Mouse (Mus musculus) lung, postnatal 0 days (tissue): ENCODE measurements around the gene Znhit1. TPM values are rescaled to one million over a fixed set of nuclear protein-coding genes. Genes with fewer than 3 reads are reported as not detected.

Experiments used
- ATAC-seq: fragments of 200-750 bp; cut with Nextera tagmentation; 2 replicates; pipeline ENCODE4 v1.8.0; 2017; ENCODE audit warnings: moderate library complexity
- DNase-seq: peaks from one replicate; pipeline ENCODE4 v3.0.0-alpha.2; 2016; ENCODE audit warnings: low spot score
- H3K27ac ChIP-seq: fragments of 300-500 bp; sonication (generic); 2 replicates; pipeline ENCODE4 v1.5.1; 2014; ENCODE audit warnings: antibody characterized with exemption, mild to moderate bottlenecking, low read length, mixed read lengths
- H3K27me3 ChIP-seq: fragments of 300-500 bp; sonication (generic); replicated peaks from 2 replicates; pipeline ENCODE4 v1.6.1; 2014; ENCODE audit warnings: low read length, mixed read lengths; ENCODE audit not compliant: insufficient read depth
- H3K36me3 ChIP-seq: fragments of 300-500 bp; sonication (generic); 2 replicates; pipeline ENCODE4 v1.6.1; 2014; ENCODE audit warnings: low read length, mixed read lengths; ENCODE audit not compliant: insufficient read depth
- H3K4me1 ChIP-seq: fragments of 300-500 bp; sonication (generic); 2 replicates; pipeline ENCODE4 v1.6.1; 2014; ENCODE audit warnings: antibody characterized with exemption, low read depth, low read length, mixed read lengths; ENCODE audit not compliant: insufficient read depth
- H3K4me2 ChIP-seq: fragments of 300-500 bp; sonication (generic); replicated peaks from 2 replicates; pipeline ENCODE4 v1.6.1; 2014; ENCODE audit warnings: low read depth, mild to moderate bottlenecking, low read length, moderate library complexity, mixed read lengths
- H3K4me3 ChIP-seq: fragments of 300-500 bp; sonication (generic); 2 replicates; pipeline ENCODE4 v1.5.1; 2014; ENCODE audit warnings: low read depth, low read length
- H3K9ac ChIP-seq: fragments of 300-500 bp; sonication (generic); replicated peaks from 2 replicates; pipeline ENCODE4 v1.6.1; 2014; ENCODE audit warnings: low read depth, mild to moderate bottlenecking
- H3K9me3 ChIP-seq: fragments of 300-500 bp; sonication (generic); 2 replicates; pipeline ENCODE4 v1.6.1; 2016; ENCODE audit warnings: low read length, mixed read lengths
- CTCF ChIP-seq: IDR thresholded peaks from 2 replicates; pipeline ENCODE4 v1.5.1; 2016; ENCODE audit warnings: antibody characterized with exemption, mild to moderate bottlenecking
- EP300 ChIP-seq: IDR thresholded peaks from 2 replicates; pipeline ENCODE4 v1.6.1; 2016; ENCODE audit warnings: antibody characterized with exemption, mild to moderate bottlenecking, control low read depth
- WGBS: fragments of 180-500 bp; shearing (Covaris S2); extraction: QIAGEN DNeasy Blood & Tissue Kit; methylation state at CpG from one replicate; pipeline ENCODE4 v1.1.7; 2014; 5-methylcytosine and 5-hydroxymethylcytosine counted together
- polyA plus RNA-seq: library from polyadenylated mRNA; unstranded; fragments of >200 nt; fragmentation: Nextera tagmentation; extraction: Ambion mirVana; gene quantifications from 2 replicates; pipeline ENCODE4 v1.2.1, GENCODE M21; 2015

Gene Znhit1
- polyA plus RNA-seq, 1 experiment from 2014 or later, result 83.9 TPM

DNA sequence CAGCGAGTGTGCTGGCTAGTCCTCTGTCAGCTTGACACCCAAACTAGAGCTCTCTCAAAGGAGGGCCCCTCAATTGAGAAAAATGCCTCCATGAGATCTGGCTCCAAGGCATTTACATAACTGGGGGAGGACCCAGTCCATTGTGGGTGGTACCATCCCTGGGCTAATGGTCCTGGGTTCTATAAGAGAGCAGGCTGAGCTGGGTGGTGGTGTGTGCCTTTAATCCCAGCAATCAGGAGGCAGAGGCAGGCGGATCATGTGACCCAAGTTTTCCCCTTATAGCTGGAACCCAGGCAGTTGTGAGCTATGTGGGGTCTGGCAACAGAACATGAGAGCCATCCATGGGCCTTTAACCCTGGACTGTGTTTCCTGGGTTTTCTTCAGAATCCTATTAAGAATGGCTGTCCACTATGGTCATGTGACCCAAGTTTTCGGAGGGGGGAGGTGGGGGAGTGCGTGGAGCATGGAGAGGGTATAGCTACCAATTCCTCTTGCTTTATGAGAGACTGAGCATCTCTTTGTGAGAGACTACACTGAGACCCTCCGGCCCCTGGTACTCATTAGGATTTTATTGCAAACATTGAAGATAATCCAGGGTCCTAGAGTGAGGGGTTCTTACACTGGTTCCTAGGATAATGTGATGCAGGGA is 26.4 kb downstream of the Znhit1 start:
- H3K36me3 ChIP-seq, result no peaks in the 10 kb centered on the region; the same call in 1 of the 2 replicates
- peak overlapping the region; percentile 78 for H3K4me2 ChIP-seq
- DNase-seq, result no peak
- peak overlapping the region; percentile 95 for H3K27ac ChIP-seq
- no peak for ATAC-seq
- TF ChIP-seq CTCF (no peak), EP300 (no peak)
- peak overlapping the region; percentile 75; the same call in 1 of the 2 replicates for H3K9ac ChIP-seq
- 28% methylated on average over 5 of the region's 5 CpGs for WGBS
- H3K4me1 ChIP-seq, result peaks cover 13% of the 10 kb centered on the region
- H3K4me3 ChIP-seq, result peak overlapping the region; percentile 84
- no peaks in the 10 kb centered on the region for H3K27me3 ChIP-seq
- H3K9me3 ChIP-seq, result no peaks in the 10 kb centered on the region

DNA sequence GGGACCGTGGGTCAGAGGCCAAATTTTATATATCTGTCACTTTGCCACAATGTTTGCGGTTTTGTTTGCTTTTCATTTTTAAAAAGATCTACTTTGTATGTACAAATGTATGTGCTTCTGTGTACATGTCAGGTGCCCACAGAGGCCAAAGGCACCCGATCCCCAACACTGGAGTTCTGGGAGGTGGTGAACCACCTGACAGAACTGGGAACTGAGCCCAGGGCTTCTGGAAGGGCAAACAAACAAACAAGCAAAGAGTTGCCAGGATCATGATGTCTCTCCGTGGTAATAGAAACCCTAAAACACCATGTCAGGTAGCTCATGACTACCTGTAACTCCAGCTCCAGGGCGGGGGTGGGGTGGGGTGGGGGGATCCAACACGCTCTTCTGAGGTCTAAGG is 27.8 kb downstream of the Znhit1 start:
- Histone ChIP-seq H3K9me3 (no peaks in the 10 kb centered on the region), H3K4me3 (no peak overlapping the region), H3K9ac (no peak overlapping the region), H3K4me2 (no peak overlapping the region), H3K4me1 (peaks cover 7% of the 10 kb centered on the region; the same call in 1 of the 2 replicates), H3K27ac (no peak overlapping the region), H3K36me3 (no peaks in the 10 kb centered on the region; the same call in 1 of the 2 replicates), H3K27me3 (no peaks in the 10 kb centered on the region)
- WGBS, result 76% methylated on average over 6 of the region's 6 CpGs
- ATAC-seq (no peak), DNase-seq (no peak)
- no peak for TF ChIP-seq CTCF
- TF ChIP-seq EP300, result no peak

DNA sequence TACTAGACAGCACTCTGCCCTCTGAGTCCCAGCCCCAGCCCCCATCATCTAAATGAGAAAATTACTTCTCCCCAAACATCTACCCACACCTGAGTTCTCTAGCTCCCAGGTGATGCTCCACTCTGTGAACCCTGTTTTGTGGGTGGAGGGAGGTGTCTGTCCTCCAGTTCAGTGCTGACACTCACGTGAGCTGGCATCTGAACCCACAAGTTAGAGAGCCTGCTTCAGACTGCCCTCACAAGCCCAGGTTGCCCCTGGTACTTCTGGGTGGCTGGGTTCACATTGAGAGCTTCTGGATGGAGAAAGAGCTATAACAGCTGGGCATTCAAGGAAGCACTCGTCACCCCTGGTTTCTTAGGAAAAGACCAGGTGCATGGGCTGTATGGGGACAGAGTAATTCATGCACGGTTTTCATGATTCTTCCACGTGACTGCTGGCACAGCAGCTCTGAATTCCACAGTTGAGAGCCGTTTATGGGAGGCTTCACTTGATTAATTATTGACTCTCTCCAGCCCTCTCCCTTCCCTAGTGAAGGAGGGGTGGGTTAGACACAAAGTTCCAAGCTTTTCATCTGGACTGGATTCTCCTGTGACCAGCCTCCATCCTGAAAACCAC is 28.7 kb downstream of the Znhit1 start:
- Histone ChIP-seq H3K36me3 (no peaks in the 10 kb centered on the region; the same call in 1 of the 2 replicates), H3K9me3 (no peaks in the 10 kb centered on the region), H3K4me3 (no peak overlapping the region), H3K4me2 (no peak overlapping the region), H3K9ac (no peak overlapping the region), H3K4me1 (peaks cover 8% of the 10 kb centered on the region), H3K27me3 (no peaks in the 10 kb centered on the region), H3K27ac (peak overlapping the region; percentile 26)
- 45% methylated on average over 5 of the region's 5 CpGs for WGBS
- DNase-seq (peak; percentile 78), ATAC-seq (peak; percentile 23)
- no peak for TF ChIP-seq CTCF
- TF ChIP-seq EP300, result 0 out of 2 replicates have a peak, but pooled peaks have one; percentile 35

DNA sequence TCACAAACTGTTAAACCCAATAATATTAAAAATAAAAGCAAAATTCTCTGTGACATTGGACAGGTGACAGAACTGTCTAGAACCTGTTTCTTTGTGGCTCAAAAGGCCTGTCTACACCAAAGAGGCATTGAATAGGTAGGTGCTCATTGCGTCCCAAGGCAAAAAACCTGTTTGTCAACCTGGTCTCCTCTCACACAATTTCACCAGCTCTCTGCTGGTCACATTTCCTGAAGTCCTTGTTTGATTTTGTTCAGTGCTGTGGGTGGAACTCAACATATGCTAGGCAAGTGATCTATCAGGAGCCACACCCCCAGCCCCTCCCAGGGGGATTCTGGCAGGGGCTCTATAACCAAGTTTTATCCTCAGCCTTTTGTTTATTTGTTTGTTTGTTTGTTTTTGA is 30.6 kb downstream of the Znhit1 start:
- H3K4me3 ChIP-seq, result no peak overlapping the region
- H3K36me3 ChIP-seq, result no peaks in the 10 kb centered on the region
- 63% methylated on average over 1 of the region's 1 CpGs for WGBS
- ATAC-seq (no peak), DNase-seq (peak; percentile 59)
- H3K4me2 ChIP-seq, result no peak overlapping the region
- TF ChIP-seq CTCF (no peak), EP300 (no peak)
- H3K9me3 ChIP-seq, result no peaks in the 10 kb centered on the region
- no peaks in the 10 kb centered on the region for H3K27me3 ChIP-seq
- H3K27ac ChIP-seq, result no peak overlapping the region
- H3K9ac ChIP-seq, result no peak overlapping the region
- peaks cover 10% of the 10 kb centered on the region for H3K4me1 ChIP-seq

DNA sequence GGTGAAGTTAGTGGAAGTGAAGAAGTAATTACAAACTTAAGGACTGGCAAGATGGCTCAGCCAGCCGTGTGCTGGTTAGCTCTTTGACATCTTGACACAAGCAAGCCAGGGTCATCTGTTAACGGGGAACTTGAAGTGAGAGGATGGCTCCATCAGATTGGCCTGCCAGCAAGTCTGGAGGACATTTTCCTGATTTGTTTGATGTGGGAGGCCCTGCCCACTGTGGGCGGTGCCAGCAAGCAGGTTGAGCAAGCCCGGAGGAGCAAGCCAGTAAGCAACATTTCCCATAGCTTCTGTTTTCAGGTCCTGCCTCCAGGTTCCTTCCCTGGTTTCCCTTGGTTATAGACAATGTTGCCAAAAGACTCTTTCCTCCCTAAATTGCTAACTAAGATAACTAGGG is 32.2 kb downstream of the Znhit1 start:
- no peak for ATAC-seq
- WGBS, result 62% methylated on average over 4 of the region's 4 CpGs
- Histone ChIP-seq H3K9ac (no peak overlapping the region), H3K27me3 (no peaks in the 10 kb centered on the region), H3K4me2 (no peak overlapping the region), H3K36me3 (no peaks in the 10 kb centered on the region), H3K4me1 (peaks cover 5% of the 10 kb centered on the region), H3K4me3 (no peak overlapping the region), H3K9me3 (no peaks in the 10 kb centered on the region), H3K27ac (no peak overlapping the region)
- TF ChIP-seq CTCF (no peak), EP300 (no peak)
- DNase-seq, result no peak

DNA sequence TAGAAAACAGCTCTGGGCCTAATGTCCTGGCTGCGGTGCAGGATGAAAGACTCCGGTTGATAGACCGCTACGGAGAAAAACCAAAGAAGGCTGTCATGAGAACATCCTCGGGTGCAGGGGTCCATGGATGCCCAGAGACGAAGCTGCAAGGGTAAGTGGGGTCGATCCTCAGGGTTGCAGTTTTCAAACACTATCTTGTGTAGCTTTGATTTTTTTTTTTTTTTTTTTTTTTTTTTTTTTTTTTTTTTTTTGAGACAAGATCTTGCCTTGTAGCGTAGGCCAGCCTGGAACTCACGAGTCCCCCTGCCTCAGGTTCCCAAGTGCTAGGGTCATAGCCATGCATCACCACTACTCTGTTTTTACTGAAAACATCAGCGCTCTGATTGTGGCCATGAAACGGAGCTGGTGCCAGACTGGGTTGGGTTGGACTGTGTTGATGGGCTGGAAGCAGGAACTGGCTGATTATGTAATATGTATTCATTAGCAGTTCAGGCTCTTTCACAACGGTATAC is 34.3 kb downstream of the Znhit1 start:
- TF ChIP-seq CTCF (no peak), EP300 (peak; percentile 1; the same call in 1 of the 2 replicates)
- Histone ChIP-seq H3K4me1 (peaks cover 5% of the 10 kb centered on the region), H3K9me3 (no peaks in the 10 kb centered on the region), H3K36me3 (no peaks in the 10 kb centered on the region), H3K4me2 (peak overlapping the region; percentile 71), H3K9ac (peak overlapping the region; percentile 64), H3K27ac (peak overlapping the region; percentile 85), H3K27me3 (no peaks in the 10 kb centered on the region), H3K4me3 (peak overlapping the region; percentile 65)
- DNase-seq (peak; percentile 88), ATAC-seq (peak; percentile 38)
- WGBS, result 2% methylated on average over 12 of the region's 12 CpGs
